Mouse (Mus musculus) hindbrain, embryonic 14.5 days (tissue): Measurements from ENCODE around the gene Lgals2. TPM values are rescaled to one million over a fixed set of nuclear protein-coding genes. Genes with fewer than 3 reads are reported as not detected.

ENCODE experiments used
- ATAC-seq: fragments of 200-750 bp; cut with Nextera tagmentation; 2 replicates; pipeline ENCODE4 v1.8.0; 2017; ENCODE audit warnings: moderate number of reproducible peaks, mild to moderate bottlenecking, moderate TSS enrichment, moderate library complexity; ENCODE audit not compliant: low FRiP score
- DNase-seq: peaks from one replicate; pipeline ENCODE4 v3.0.0-alpha.2; 2015; ENCODE audit warnings: low spot score
- H3K27ac ChIP-seq: fragments of 300-500 bp; sonication (generic); 2 replicates; pipeline ENCODE4 v1.5.1; 2014; ENCODE audit warnings: mild to moderate bottlenecking, moderate library complexity
- H3K27me3 ChIP-seq: fragments of 300-500 bp; sonication (generic); 2 replicates; pipeline ENCODE4 v1.6.1; 2014; ENCODE audit warnings: mild to moderate bottlenecking, low read length, mixed read lengths; ENCODE audit not compliant: control insufficient read depth, insufficient read depth
- H3K36me3 ChIP-seq: fragments of 300-500 bp; sonication (generic); replicated peaks from 2 replicates; pipeline ENCODE4 v1.6.1; 2014; ENCODE audit not compliant: control insufficient read depth, insufficient read depth
- H3K4me1 ChIP-seq: fragments of 300-500 bp; sonication (generic); replicated peaks from 2 replicates; pipeline ENCODE4 v1.6.1; 2014; ENCODE audit warnings: antibody characterized with exemption, low read length, mixed read lengths; ENCODE audit not compliant: control insufficient read depth, insufficient read depth
- H3K4me2 ChIP-seq: fragments of 300-500 bp; sonication (generic); replicated peaks from 2 replicates; pipeline ENCODE4 v1.6.1; 2014; ENCODE audit warnings: mild to moderate bottlenecking, moderate library complexity
- H3K4me3 ChIP-seq: fragments of 300-500 bp; sonication (generic); replicated peaks from 2 replicates; pipeline ENCODE4 v1.5.1; 2014; ENCODE audit warnings: mild to moderate bottlenecking, low read length
- H3K9ac ChIP-seq: fragments of 300-500 bp; sonication (generic); 2 replicates; pipeline ENCODE4 v1.6.1; 2014
- H3K9me3 ChIP-seq: fragments of 300-500 bp; sonication (generic); 2 replicates; pipeline ENCODE4 v1.6.1; 2016; ENCODE audit warnings: low read length; ENCODE audit not compliant: control insufficient read depth
- WGBS: fragments of 180-500 bp; shearing (Covaris S2); extraction: QIAGEN DNeasy Blood & Tissue Kit; methylation state at CpG from one replicate; pipeline ENCODE4 v1.1.7; 2014; 5-methylcytosine and 5-hydroxymethylcytosine counted together
- polyA plus RNA-seq: library from polyadenylated mRNA; unstranded; fragments of >200 nt; fragmentation: Nextera tagmentation; extraction: Ambion mirVana; gene quantifications from 2 replicates; pipeline ENCODE4 v1.2.1, GENCODE M21; 2014

The Lgals2 gene
- polyA plus RNA-seq, 1 experiment from 2014 or later: not detected

GRCm38 (mm10) chr15:78863852-78864253, 8.5 kb upstream of the Lgals2 start:
- no peaks in the 10 kb centered on the region for H3K36me3 ChIP-seq
- no peak overlapping the region for H3K9ac ChIP-seq
- ATAC-seq: no peak
- H3K4me3 ChIP-seq: no peak overlapping the region
- H3K27ac ChIP-seq: no peak overlapping the region
- H3K4me1 ChIP-seq: no peaks in the 10 kb centered on the region; the same call in 1 of the 2 replicates
- H3K27me3 ChIP-seq: no peaks in the 10 kb centered on the region
- DNase-seq: no peak
- H3K4me2 ChIP-seq: no peak overlapping the region
- 58% methylated on average over 11 of the region's 13 CpGs for WGBS
- no peaks in the 10 kb centered on the region for H3K9me3 ChIP-seq

GRCm38 (mm10) chr15:78863154-78863553, 7.8 kb upstream of the Lgals2 start:
- no peak overlapping the region for H3K27ac ChIP-seq
- ATAC-seq (no peak), DNase-seq (no peak)
- WGBS: 80% methylated on average over 2 of the region's 2 CpGs
- H3K36me3 ChIP-seq: no peaks in the 10 kb centered on the region
- no peak overlapping the region for H3K4me2 ChIP-seq
- no peaks in the 10 kb centered on the region for H3K27me3 ChIP-seq
- no peaks in the 10 kb centered on the region for H3K9me3 ChIP-seq
- H3K9ac ChIP-seq: no peak overlapping the region
- H3K4me3 ChIP-seq: no peak overlapping the region
- H3K4me1 ChIP-seq: no peaks in the 10 kb centered on the region

- H3K4me2 ChIP-seq: no peak overlapping the region
- no peak for ATAC-seq
- 90% methylated on average over 5 of the region's 5 CpGs for WGBS
- H3K4me1 ChIP-seq: no peaks in the 10 kb centered on the region
- H3K9me3 ChIP-seq: no peaks in the 10 kb centered on the region
- no peak overlapping the region for H3K4me3 ChIP-seq
- DNase-seq: no peak
- H3K9ac ChIP-seq: no peak overlapping the region
- no peaks in the 10 kb centered on the region for H3K36me3 ChIP-seq
- H3K27me3 ChIP-seq: no peaks in the 10 kb centered on the region
- H3K27ac ChIP-seq: no peak overlapping the region
These were observed 7.0 kb upstream of the Lgals2 start for GRCm38 (mm10) chr15:78862280-78862679.

- ATAC-seq (no peak), DNase-seq (no peak)
- WGBS: 80% methylated on average over 6 of the region's 6 CpGs
These were observed 4.4 kb upstream of the Lgals2 start for GRCm38 (mm10) chr15:78859714-78860113.

GRCm38 (mm10) chr15:78859311-78859710, 4.0 kb upstream of the Lgals2 start:
- 81% methylated on average over 4 of the region's 4 CpGs for WGBS
- no peak overlapping the region for H3K27ac ChIP-seq
- ATAC-seq: no peak
- H3K27me3 ChIP-seq: no peaks in the 10 kb centered on the region
- no peaks in the 10 kb centered on the region for H3K4me1 ChIP-seq
- no peak overlapping the region for H3K4me2 ChIP-seq
- H3K9ac ChIP-seq: no peak overlapping the region
- H3K36me3 ChIP-seq: no peaks in the 10 kb centered on the region
- no peak overlapping the region for H3K4me3 ChIP-seq
- no peak for DNase-seq
- no peaks in the 10 kb centered on the region for H3K9me3 ChIP-seq

More at GRCm38 (mm10) chr15:78859714-78860113, 4.4 kb upstream of the Lgals2 start:
- Histone ChIP-seq H3K27me3 (no peaks in the 10 kb centered on the region), H3K27ac (no peak overlapping the region), H3K4me1 (no peaks in the 10 kb centered on the region), H3K4me2 (no peak overlapping the region), H3K9me3 (no peaks in the 10 kb centered on the region), H3K4me3 (no peak overlapping the region), H3K9ac (no peak overlapping the region), H3K36me3 (no peaks in the 10 kb centered on the region)

GRCm38 (mm10) chr15:78857009-78857408, 1.7 kb upstream of the Lgals2 start:
- ATAC-seq (no peak), DNase-seq (no peak)
- H3K9ac ChIP-seq: no peak overlapping the region
- H3K27ac ChIP-seq: no peak overlapping the region
- no peaks in the 10 kb centered on the region for H3K4me1 ChIP-seq
- no peak overlapping the region for H3K4me3 ChIP-seq
- no peaks in the 10 kb centered on the region for H3K27me3 ChIP-seq
- 79% methylated on average over 7 of the region's 7 CpGs for WGBS
- H3K4me2 ChIP-seq: no peak overlapping the region
- H3K36me3 ChIP-seq: no peaks in the 10 kb centered on the region
- no peaks in the 10 kb centered on the region for H3K9me3 ChIP-seq

GRCm38 (mm10) chr15:78851505-78852153, 3.7 kb downstream of the Lgals2 start:
- ATAC-seq: 0 out of 2 replicates have a peak, but pooled peaks have one; percentile 65
- Histone ChIP-seq H3K4me2 (peak overlapping the region; percentile 22; the same call in 1 of the 2 replicates), H3K9ac (no peak overlapping the region), H3K4me3 (no peak overlapping the region), H3K27ac (no peak overlapping the region), H3K27me3 (no peaks in the 10 kb centered on the region), H3K36me3 (no peaks in the 10 kb centered on the region), H3K4me1 (no peaks in the 10 kb centered on the region), H3K9me3 (no peaks in the 10 kb centered on the region)
- DNase-seq: peak; percentile 95
- 19% methylated on average over 13 of the region's 13 CpGs for WGBS

- no peaks in the 10 kb centered on the region for H3K9me3 ChIP-seq
- no peak overlapping the region for H3K4me2 ChIP-seq
- DNase-seq: no peak
- H3K4me3 ChIP-seq: no peak overlapping the region
- ATAC-seq: no peak
- H3K27ac ChIP-seq: no peak overlapping the region
- WGBS: 76% methylated on average over 6 of the region's 6 CpGs
- H3K36me3 ChIP-seq: no peaks in the 10 kb centered on the region
- no peaks in the 10 kb centered on the region for H3K27me3 ChIP-seq
- no peak overlapping the region for H3K9ac ChIP-seq
- no peaks in the 10 kb centered on the region for H3K4me1 ChIP-seq
These were observed 4.4 kb downstream of the Lgals2 start for GRCm38 (mm10) chr15:78850944-78851343.

- no peak overlapping the region for H3K27ac ChIP-seq
- H3K9me3 ChIP-seq: no peaks in the 10 kb centered on the region
- H3K9ac ChIP-seq: no peak overlapping the region
- H3K4me1 ChIP-seq: no peaks in the 10 kb centered on the region
- no peak for ATAC-seq
- no peaks in the 10 kb centered on the region for H3K27me3 ChIP-seq
- no peak overlapping the region for H3K4me2 ChIP-seq
- no peak for DNase-seq
- H3K36me3 ChIP-seq: no peaks in the 10 kb centered on the region
- H3K4me3 ChIP-seq: no peak overlapping the region
- WGBS: 68% methylated on average over 15 of the region's 15 CpGs
These were observed 5.1 kb downstream of the Lgals2 start for GRCm38 (mm10) chr15:78850059-78850824.
